Mouse (Mus musculus) ES-E14 (cell line): Measurements from ENCODE around the gene Ifna9. TPM values are rescaled to one million over a fixed set of nuclear protein-coding genes. Genes with fewer than 3 reads are reported as not detected.

Source experiments
- DNase-seq: peaks from one replicate; pipeline ENCODE4 v3.0.0-alpha.2; 2013; ENCODE audit warnings: low read depth, low spot score
- H3K27ac ChIP-seq: 2 replicates; pipeline ENCODE4 v1.5.1; 2012; ENCODE audit warnings: low read depth, mild to moderate bottlenecking, low read length, moderate library complexity, mixed read lengths; ENCODE audit not compliant: poor library complexity, insufficient read depth, severe bottlenecking
- H3K36me3 ChIP-seq: 2 replicates; pipeline ENCODE4 v1.6.1; 2012; ENCODE audit warnings: mild to moderate bottlenecking, low read length, moderate library complexity, mixed read lengths; ENCODE audit not compliant: control insufficient read depth, poor library complexity, insufficient read depth, severe bottlenecking
- H3K4me1 ChIP-seq, 2 experiments: fragments of 150-350 bp in 1 of 2; sonication (generic) in 1 of 2; 2 replicates each; pipeline ENCODE4 v1.6.1; 2012; ENCODE audit warnings: low read length in 2 of 2, mild to moderate bottlenecking in 1 of 2, mixed read lengths in 1 of 2; ENCODE audit not compliant: control insufficient read depth in 2 of 2, insufficient read depth in 2 of 2, poor library complexity in 1 of 2
- H3K4me3 ChIP-seq, 2 experiments: fragments of 150-350 bp in 1 of 2; sonication (generic) in 1 of 2; 2 replicates each; pipeline ENCODE4 v1.5.1; 2012; ENCODE audit warnings: low read length in 2 of 2, low read depth in 1 of 2, mild to moderate bottlenecking in 1 of 2, mixed read lengths in 1 of 2; ENCODE audit not compliant: insufficient read depth in 1 of 2, poor library complexity in 1 of 2, severe bottlenecking in 1 of 2
- H3K9ac ChIP-seq: 2 replicates; pipeline ENCODE4 v1.6.1; 2012; ENCODE audit warnings: low read depth, mild to moderate bottlenecking, low read length, mixed read lengths; ENCODE audit not compliant: poor library complexity, insufficient read depth, severe bottlenecking
- H3K9me3 ChIP-seq: fragments of 150-350 bp; sonication (generic); 2 replicates; pipeline ENCODE4 v1.6.1; 2012; ENCODE audit warnings: low read depth, mild to moderate bottlenecking, low read length; ENCODE audit not compliant: control insufficient read depth, insufficient read depth
- CHD2 ChIP-seq: IDR thresholded peaks from 2 replicates; pipeline ENCODE4 v1.6.1; 2014; ENCODE audit warnings: mild to moderate bottlenecking, low read depth, low read length, inconsistent platforms
- HCFC1 ChIP-seq: IDR thresholded peaks from 2 replicates; pipeline ENCODE4 v1.6.1; 2012; ENCODE audit warnings: low read length, inconsistent platforms, borderline replicate concordance; ENCODE audit not compliant: insufficient read depth
- MAFK ChIP-seq: IDR thresholded peaks from 2 replicates; pipeline ENCODE4 v1.6.1; 2014; ENCODE audit warnings: mild to moderate bottlenecking, low read depth, low read length, inconsistent platforms; ENCODE audit not compliant: insufficient read depth
- ZC3H11A ChIP-seq: IDR thresholded peaks from 2 replicates; pipeline ENCODE4 v1.6.1; 2012; ENCODE audit warnings: low read depth, mild to moderate bottlenecking, inconsistent platforms, low read length, borderline replicate concordance
- ZNF384 ChIP-seq: IDR thresholded peaks from 2 replicates; pipeline ENCODE4 v1.6.1; 2012; ENCODE audit warnings: low read depth, low read length, inconsistent platforms
- in situ Hi-C, 2 experiments: fragments of 600-800 bp; cut with MboI; formaldehyde crosslinking; loops; one replicate each; pipeline ENCODE4 v1.15.1; 2025; ENCODE audit warnings: low sequenced_read_pairs in 2 of 2, inconsistent platforms in 1 of 2; ENCODE audit not compliant: unreplicated experiment in 2 of 2
- total RNA-seq: library from RNA; depleted of rRNA; stranded (reverse); fragments of 300-350 nt; gene quantifications from 2 replicates; pipeline ENCODE4 v1.2.3, GENCODE M21; 2012; rRNA removed

Gene Ifna9
- total RNA-seq, result not detected in 2 replicates

GRCm38 (mm10) chr4:88592285-88592684, at the start of gene Ifna9:
TSS of gene Ifna9 (minus strand) at chr4:88592385.
- in situ Hi-C loops, result no loop called here
- no peak for DNase-seq
- H3K9ac ChIP-seq, result no peak within 1 kb of the TSS
- H3K4me1 ChIP-seq, result no peaks in the 10 kb centered on the region
- H3K4me3 ChIP-seq, result no peak within 1 kb of the TSS
- TF ChIP-seq ZC3H11A, result no peak
- TF ChIP-seq CHD2, result no peak
- H3K36me3 ChIP-seq, result no peaks in the 10 kb centered on the region
- no peaks in the 10 kb centered on the region for H3K9me3 ChIP-seq
- no peak within 1 kb of the TSS for H3K27ac ChIP-seq

GRCm38 (mm10) chr4:88641077-88641831, 49.1 kb upstream of the Ifna9 start:
- in situ Hi-C loops, result no loop called here
- peak; percentile 100 for DNase-seq
- Histone ChIP-seq H3K27ac (no peak overlapping the region), H3K36me3 (no peaks in the 10 kb centered on the region), H3K9me3 (peaks cover 2% of the 10 kb centered on the region; the same call in 1 of the 2 replicates), H3K4me1 (no peaks in the 10 kb centered on the region), H3K9ac (no peak overlapping the region), H3K4me3 (no peak overlapping the region)
- no peak for TF ChIP-seq HCFC1
- TF ChIP-seq ZNF384, result 0 out of 2 replicates have a peak, but pooled peaks have one; percentile 29
- no peak for TF ChIP-seq CHD2
- no peak for TF ChIP-seq MAFK
- no peak for TF ChIP-seq ZC3H11A

GRCm38 (mm10) chr4:88640704-88641076, 48.5 kb upstream of the Ifna9 start:
- Histone ChIP-seq H3K4me1 (no peaks in the 10 kb centered on the region), H3K9me3 (peaks cover 2% of the 10 kb centered on the region; the same call in 1 of the 2 replicates), H3K4me3 (no peak overlapping the region), H3K9ac (no peak overlapping the region), H3K36me3 (no peaks in the 10 kb centered on the region), H3K27ac (no peak overlapping the region)
- DNase-seq, result no peak
- in situ Hi-C loops, result no loop called here
- TF ChIP-seq MAFK (no peak), CHD2 (no peak), ZC3H11A (no peak), HCFC1 (no peak), ZNF384 (no peak)

GRCm38 (mm10) chr4:88634311-88634710, 42.1 kb upstream of the Ifna9 start, which contains the start of gene C87499:
TSS of gene C87499 (minus strand) at chr4:88634411.
- Histone ChIP-seq H3K9me3 (no peaks in the 10 kb centered on the region), H3K9ac (no peak within 1 kb of the TSS), H3K4me3 (no peak within 1 kb of the TSS), H3K36me3 (no peaks in the 10 kb centered on the region), H3K27ac (no peak within 1 kb of the TSS), H3K4me1 (no peaks in the 10 kb centered on the region)
- no peak for TF ChIP-seq ZNF384
- TF ChIP-seq HCFC1, result no peak
- no peak for TF ChIP-seq MAFK
- TF ChIP-seq CHD2, result no peak
- TF ChIP-seq ZC3H11A, result no peak
- in situ Hi-C loops, result no loop called here
- no peak for DNase-seq

- in situ Hi-C loops, result no loop called here
- Histone ChIP-seq H3K9me3 (no peaks in the 10 kb centered on the region), H3K9ac (no peak within 1 kb of the TSS), H3K4me3 (no peak within 1 kb of the TSS), H3K27ac (no peak within 1 kb of the TSS), H3K36me3 (no peaks in the 10 kb centered on the region), H3K4me1 (no peaks in the 10 kb centered on the region)
- DNase-seq, result no peak
- TF ChIP-seq ZNF384, result no peak
- TF ChIP-seq CHD2, result no peak
- no peak for TF ChIP-seq HCFC1
- TF ChIP-seq ZC3H11A, result no peak
- no peak for TF ChIP-seq MAFK
Measured at GRCm38 (mm10) chr4:88603276-88603675, 11.1 kb upstream of the Ifna9 start, which contains the start of gene Ifna12. TSS of gene Ifna12 (minus strand) at chr4:88603376.
